Mouse (Mus musculus): Measurements from ENCODE around the gene A430078G23Rik.

- TF ChIP-seq ZNF384 (IDR thresholded peaks at IDR 0.05; ENCODE audit: low read depth, low read length) (no peak), GATA1 (IDR thresholded peaks at IDR 0.05; ENCODE audit: low read depth, low read length) (no peak), MEF2A (IDR thresholded peaks at IDR 0.05; ENCODE audit: extremely low read depth, insufficient replicate concordance, low read depth, low read length, poor library complexity, severe bottlenecking) (no peak), CTCF (IDR thresholded peaks at IDR 0.05 in 2 of 3, conservative IDR thresholded peaks at IDR 0.05 in 1 of 3; ENCODE audit: control insufficient read depth in 1 of 3, insufficient read depth in 1 of 3, low read depth in 2 of 3, low read length in 3 of 3, poor library complexity in 1 of 3, severe bottlenecking in 1 of 3) (no peak), POLR2A (IDR thresholded peaks at IDR 0.05; ENCODE audit: control insufficient read depth in 1 of 2, insufficient read depth in 1 of 2, low read depth in 1 of 2, low read length in 2 of 2, poor library complexity in 1 of 2) (no peak), EP300 (IDR thresholded peaks at IDR 0.05; ENCODE audit: low read depth in 1 of 2, low read length in 2 of 2) (no peak), MAX (IDR thresholded peaks at IDR 0.05; ENCODE audit: low read length) (no peak), POLR2AphosphoS2 (IDR thresholded peaks at IDR 0.05; ENCODE audit: low read length) (no peak), SMC3 (IDR thresholded peaks at IDR 0.05; ENCODE audit: low read depth, low read length) (no peak), HCFC1 (IDR thresholded peaks at IDR 0.05; ENCODE audit: low read depth, low read length) (no peak)
Observed at GRCm38 (mm10) chr8:3429966-3430365, 76.8 kb downstream of the A430078G23Rik start.
